Mouse (Mus musculus) T-helper 2 cell (primary cell): ENCODE measurements around the gene Eif4b.

ENCODE experiments used
- in situ Hi-C: fragments of 300-600 bp; cut with MboI, MseI; formaldehyde crosslinking; loops from one replicate; pipeline ENCODE4 v1.15.1; 2025; ENCODE audit warnings: high pct_unique_total_duplicates

Gene Eif4b

GRCm38 (mm10) chr15:102114651-102115260, 41.2 kb downstream of the Eif4b start:
- in situ Hi-C loops, result loop anchor here (10.0 kb wide), 1 partner anchor 1290 kb away; no protein-coding TSS in a partner anchor

- in situ Hi-C loops, result loop anchor here (10.0 kb wide), 1 partner anchor 1291 kb away; no protein-coding TSS in a partner anchor
Observed at GRCm38 (mm10) chr15:102115731-102116231, 42.2 kb downstream of the Eif4b start.

- in situ Hi-C loops, result loop anchor here (10.0 kb wide), 1 partner anchor 1292 kb away; no protein-coding TSS in a partner anchor
Observed at GRCm38 (mm10) chr15:102116753-102117415, 43.3 kb downstream of the Eif4b start.

- in situ Hi-C loops, result loop anchor here (10.0 kb wide), 1 partner anchor 1293 kb away; no protein-coding TSS in a partner anchor
Observed at GRCm38 (mm10) chr15:102117461-102118443, 44.2 kb downstream of the Eif4b start.

- in situ Hi-C loops, result loop anchor here (10.0 kb wide), 1 partner anchor 1294 kb away; no protein-coding TSS in a partner anchor
Observed at GRCm38 (mm10) chr15:102118591-102118990, 45.0 kb downstream of the Eif4b start.

- in situ Hi-C loops, result loop anchor here (10.0 kb wide), 1 partner anchor 1294 kb away; no protein-coding TSS in a partner anchor
Observed at GRCm38 (mm10) chr15:102119121-102119830, 45.7 kb downstream of the Eif4b start.

- in situ Hi-C loops, result loop anchor here (10.0 kb wide), 1 partner anchor 1295 kb away; no protein-coding TSS in a partner anchor
Observed at GRCm38 (mm10) chr15:102119831-102120170, 46.2 kb downstream of the Eif4b start.

GRCm38 (mm10) chr15:102120530-102120929, 47.0 kb downstream of the Eif4b start:
- in situ Hi-C loops, result no loop called here

GRCm38 (mm10) chr15:102126303-102126702, 52.7 kb downstream of the Eif4b start:
- in situ Hi-C loops, result loop anchor here (25.0 kb wide), 1 partner anchor 1364 kb away; the partner anchor contains the start of gene Slc4a8

GRCm38 (mm10) chr15:102133314-102133713, 59.7 kb downstream of the Eif4b start:
- in situ Hi-C loops, result loop anchor here (25.0 kb wide), 1 partner anchor 1371 kb away; the partner anchor contains the start of gene Slc4a8

- in situ Hi-C loops, result loop anchor here (25.0 kb wide), 1 partner anchor 1372 kb away; the partner anchor contains the start of gene Slc4a8
Observed at GRCm38 (mm10) chr15:102134709-102135108, 61.1 kb downstream of the Eif4b start.

- in situ Hi-C loops, result loop anchor here (25.0 kb wide), 1 partner anchor 1373 kb away; the partner anchor contains the start of gene Slc4a8
Observed at GRCm38 (mm10) chr15:102135522-102136128, 62.1 kb downstream of the Eif4b start.

GRCm38 (mm10) chr15:102136129-102136758, 62.7 kb downstream of the Eif4b start, which contains the start of gene Spryd3:
TSS of gene Spryd3 (minus strand) at chr15:102136234.
- in situ Hi-C loops, result loop anchor here (25.0 kb wide), 1 partner anchor 1374 kb away; the partner anchor contains the start of gene Slc4a8

- in situ Hi-C loops, result loop anchor here (25.0 kb wide), 1 partner anchor 1379 kb away; the partner anchor contains the start of gene Slc4a8
Observed at GRCm38 (mm10) chr15:102141120-102141519, 67.5 kb downstream of the Eif4b start.

GRCm38 (mm10) chr15:102142914-102143912, 69.6 kb downstream of the Eif4b start:
- in situ Hi-C loops, result loop anchor here (25.0 kb wide), 1 partner anchor 1381 kb away; the partner anchor contains the start of gene Slc4a8

GRCm38 (mm10) chr15:102144274-102144711, 70.7 kb downstream of the Eif4b start, which contains the start of gene Igfbp6:
TSS of gene Igfbp6 (plus strand) at chr15:102144362.
- in situ Hi-C loops, result loop anchor here (25.0 kb wide), 1 partner anchor 1382 kb away; the partner anchor contains the start of gene Slc4a8

GRCm38 (mm10) chr15:102144726-102145125, 71.2 kb downstream of the Eif4b start:
- in situ Hi-C loops, result loop anchor here (5.0 to 25.0 kb wide), 2 partner anchors 37 to 1382 kb away; partner anchors contain the start of gene Slc4a8
